Mouse (Mus musculus) gastrocnemius, postnatal 4 days (tissue): Measurements from ENCODE around the gene Csn1s2b. TPM values are rescaled to one million over a fixed set of nuclear protein-coding genes. Genes with fewer than 3 reads are reported as not detected.
"Not testable (repeated sequence)": the region's sequence is repeated elsewhere in the genome, so short reads cannot be mapped to it uniquely, and the experiment has no call there.

Experiments used
- DNase-seq, 2 experiments: peaks; one replicate each; pipeline ENCODE4 v3.0.0; 2021 to 2022; ENCODE audit warnings: low spot score in 2 of 2, mixed read lengths in 2 of 2
- long read RNA-seq, 2 experiments: library from polyadenylated mRNA; stranded (forward); transcript quantifications; one replicate each; pipeline ENCODE4 v2.0.0; 2021
- total RNA-seq, 2 experiments: library from RNA; stranded (reverse); gene quantifications; 2 replicates each; pipeline ENCODE4 v1.2.3; 2021

The Csn1s2b gene
- not detected for total RNA-seq
- long read RNA-seq, experiment 1, result 0 reads
- long read RNA-seq, experiment 2, result 0 reads

GRCm38 (mm10) chr5:87807782-87808181 is at the start of gene Csn1s2b:
TSS of gene Csn1s2b (plus strand) at chr5:87808082.
- no peak for DNase-seq

DNA sequence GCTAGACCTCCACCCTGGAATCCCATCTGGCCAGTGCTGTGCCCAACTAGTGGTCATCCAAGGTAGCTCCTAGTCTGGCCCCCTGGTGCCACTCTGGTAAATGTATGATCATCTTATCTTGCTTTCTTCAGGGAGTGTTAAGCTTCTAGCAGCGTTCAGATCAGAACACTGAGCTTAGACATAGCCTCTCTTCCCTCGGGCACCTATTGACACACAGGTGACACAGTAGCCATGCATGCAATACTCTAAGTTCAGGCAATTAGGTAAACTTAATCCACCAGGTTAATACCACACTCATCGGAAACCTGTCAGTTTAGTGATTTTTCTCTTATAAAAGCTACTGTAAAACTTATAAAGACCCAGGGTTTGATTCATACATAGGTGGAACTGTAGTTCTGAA is 43.3 kb upstream of the Csn1s2b start:
- no peak for DNase-seq

DNA sequence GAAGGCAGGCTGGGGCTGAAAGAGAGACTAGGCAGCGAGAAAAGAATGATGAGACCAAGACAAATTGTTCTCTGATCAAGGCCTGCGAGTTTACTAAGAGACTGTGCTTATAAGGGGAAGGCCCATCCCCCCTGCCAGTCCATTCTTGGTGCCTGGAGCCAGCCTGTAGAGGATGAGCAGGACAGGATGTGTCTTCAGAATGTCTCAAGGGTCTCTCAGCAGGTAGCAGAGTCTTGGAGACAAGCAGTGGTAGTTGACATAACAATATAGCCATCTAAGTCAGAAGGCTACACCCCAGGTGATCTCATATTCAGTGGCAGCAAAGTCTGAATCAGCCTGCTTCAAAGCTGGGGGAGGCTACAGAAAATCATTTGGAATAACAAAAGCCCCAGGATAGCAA is 35.7 kb upstream of the Csn1s2b start:
- not testable (repeated sequence) for DNase-seq

DNA sequence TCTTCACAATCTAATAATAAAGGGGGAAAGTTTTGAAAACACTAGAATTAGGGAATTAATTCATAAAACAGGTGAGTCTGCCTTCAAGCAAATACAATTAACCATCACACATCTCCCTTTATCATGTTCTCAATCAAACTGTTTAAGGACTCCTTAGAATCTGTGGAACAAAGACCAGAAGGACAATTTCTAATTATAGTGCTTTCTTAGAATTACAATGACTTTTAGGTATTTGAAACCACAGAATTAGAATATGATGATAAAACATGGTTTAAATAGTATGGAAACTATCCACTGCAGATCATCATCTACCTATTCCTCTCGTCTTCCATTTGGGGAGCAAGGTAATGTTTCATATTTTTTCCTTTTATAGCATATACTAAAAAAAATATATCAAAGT is 33.6 kb upstream of the Csn1s2b start, which contains the start of gene Csn1s2a:
Csn1s2a (plus strand) TSS at position 301 of the 400 bp plus-strand sequence.
- no peak for DNase-seq

GRCm38 (mm10) chr5:87782731-87783130 is 25.2 kb upstream of the Csn1s2b start:
- no peak for DNase-seq

- no peak for DNase-seq
Observed at GRCm38 (mm10) chr5:87809253-87809652, 1.4 kb downstream of the Csn1s2b start.

DNA sequence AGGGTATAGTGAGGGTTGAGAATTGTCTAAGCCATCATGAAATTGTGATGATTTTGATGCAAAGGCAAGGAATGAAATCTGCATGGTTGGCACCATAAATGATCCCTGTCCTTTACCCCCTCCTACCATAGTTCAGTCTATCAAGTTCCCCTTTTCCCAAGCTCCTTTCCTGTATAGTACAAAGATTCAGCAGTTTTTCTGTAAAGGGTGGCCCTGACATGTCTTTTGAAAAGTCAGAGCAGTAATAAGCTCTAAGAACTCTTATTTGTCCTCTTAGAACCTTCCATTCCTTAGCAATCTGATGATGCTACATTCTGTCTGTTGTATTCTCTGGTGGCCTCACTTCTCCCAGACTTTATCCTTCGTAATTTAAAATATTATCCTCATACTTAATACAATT is 17.5 kb downstream of the Csn1s2b start, which contains the start of gene Prr27:
Prr27 (plus strand) TSS at position 301 of the 400 bp plus-strand sequence.
- no peak for DNase-seq

GRCm38 (mm10) chr5:87855136-87855716 is 47.3 kb downstream of the Csn1s2b start:
- DNase-seq, result no peak

DNA sequence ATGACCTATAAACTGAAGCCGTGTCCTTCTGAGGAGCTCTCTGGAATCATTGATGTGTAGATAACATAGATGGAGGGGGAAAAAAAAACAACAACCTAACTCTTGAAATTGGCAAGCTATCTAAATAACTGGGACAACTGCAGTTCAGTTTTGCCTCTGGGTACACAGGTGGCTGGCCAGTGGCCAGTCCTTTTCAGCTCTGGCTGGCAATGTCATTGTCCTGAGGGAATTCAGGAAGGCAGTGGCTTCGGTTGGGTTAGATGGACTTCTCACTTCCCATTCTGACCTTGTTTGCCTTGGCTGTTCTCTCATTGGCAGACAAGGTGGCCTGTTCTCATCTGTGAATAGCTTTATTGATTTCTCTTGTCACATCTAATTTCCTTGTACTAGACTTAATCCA is 62.2 kb downstream of the Csn1s2b start:
- DNase-seq, result no peak

DNA sequence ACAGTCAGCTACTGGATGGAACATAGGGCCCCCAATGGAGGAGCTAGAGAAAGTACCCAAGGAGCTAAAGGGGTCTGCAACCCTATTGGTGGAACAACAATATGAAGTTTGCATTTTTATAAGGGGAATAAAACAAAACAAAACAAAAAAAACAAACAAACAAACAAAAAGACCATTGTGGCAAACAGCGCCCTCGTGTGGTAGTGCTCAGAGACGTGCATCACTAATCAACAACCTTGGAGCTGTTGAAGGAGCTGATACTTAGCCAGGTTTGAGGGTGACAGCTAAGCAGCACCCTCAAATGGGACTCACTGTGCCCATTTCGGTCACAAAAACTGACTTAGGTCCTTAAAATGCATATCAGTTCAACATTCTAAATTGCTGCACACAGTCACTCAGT is 63.5 kb downstream of the Csn1s2b start:
- no peak for DNase-seq

Other genes starting within 250 kb of the Csn1s2b start
- gene Sult1d1, start 239.1 kb upstream of the Csn1s2b start, total RNA-seq, result under 1 TPM in 1 of 2 experiments, not detected in 1; 0.23 TPM
- gene Sult1e1, start 216.5 kb upstream of the Csn1s2b start, total RNA-seq, result not detected
- not detected for gene Csn1s1, start 141.9 kb upstream of the Csn1s2b start, total RNA-seq
- gene Csn2, start 108.5 kb upstream of the Csn1s2b start, total RNA-seq, result not detected
- gene Csn1s2a, start 33.5 kb upstream of the Csn1s2b start, total RNA-seq, result not detected
- gene Prr27, start 17.6 kb downstream of the Csn1s2b start, total RNA-seq, result not detected
- gene Odam, start 76.9 kb downstream of the Csn1s2b start, total RNA-seq, result not detected
- not detected for gene Csn3, start 117.5 kb downstream of the Csn1s2b start, total RNA-seq
- gene 2310003L06Rik, start 161.4 kb downstream of the Csn1s2b start, total RNA-seq, result not detected
- not detected for gene Gm28434, start 161.4 kb downstream of the Csn1s2b start, total RNA-seq
- gene Cabs1, start 171.4 kb downstream of the Csn1s2b start, total RNA-seq, result not detected
- gene Smr3a, start 194.5 kb downstream of the Csn1s2b start, total RNA-seq, result not detected